Mouse (Mus musculus): ENCODE results near the gene Lmf1. TPM values are rescaled to one million over a fixed set of nuclear protein-coding genes. Genes with fewer than 3 reads are reported as not detected.

Lmf1 gene
- polyA plus RNA-seq, 1 experiment from 2014 or later, result 16.1 TPM

GRCm38 (mm10) chr17:25696263-25696662 lies 117.4 kb downstream of the Lmf1 start:
- DNase-seq (ENCODE audit: low spot score), result no peak

- peak; percentile 77 for DNase-seq (ENCODE audit: low spot score)
Measured at GRCm38 (mm10) chr17:25698446-25698845, 119.6 kb downstream of the Lmf1 start.

GRCm38 (mm10) chr17:25700863-25701496 lies 122.1 kb downstream of the Lmf1 start:
- DNase-seq (ENCODE audit: low spot score), result peak; percentile 12

GRCm38 (mm10) chr17:25709994-25710393 lies 131.1 kb downstream of the Lmf1 start:
- DNase-seq (ENCODE audit: low spot score), result no peak

- no peak for DNase-seq (ENCODE audit: low spot score)
Measured at GRCm38 (mm10) chr17:25711136-25711535, 132.3 kb downstream of the Lmf1 start.

Other genes with a start within 250 kb of the Lmf1 start
- 0.30 and 0.40 TPM in 2 replicates for gene Tpsab1, start 233.5 kb upstream of the Lmf1 start, polyA plus RNA-seq (2015; fragmentation: Nextera tagmentation; extraction: Ambion mirVana)
- 8.0 and 9.1 TPM in 2 replicates for gene Tpsb2, start 212.8 kb upstream of the Lmf1 start, polyA plus RNA-seq (2015; fragmentation: Nextera tagmentation; extraction: Ambion mirVana)
- 0.36 and 0.52 TPM in 2 replicates for gene Tpsg1, start 209.8 kb upstream of the Lmf1 start, polyA plus RNA-seq (2015; fragmentation: Nextera tagmentation; extraction: Ambion mirVana)
- gene Cacna1h, start 145.3 kb upstream of the Lmf1 start, polyA plus RNA-seq (2015; fragmentation: Nextera tagmentation; extraction: Ambion mirVana), result 0.17 and 0.18 TPM in 2 replicates
- gene Tekt4, start 124.5 kb upstream of the Lmf1 start, polyA plus RNA-seq (2015; fragmentation: Nextera tagmentation; extraction: Ambion mirVana), result 0.20 and 0.53 TPM in 2 replicates
- gene Sstr5, start 81.8 kb upstream of the Lmf1 start, polyA plus RNA-seq (2015; fragmentation: Nextera tagmentation; extraction: Ambion mirVana), result 0.05 and 0.07 TPM in 2 replicates
- gene Sox8, start 8.4 kb upstream of the Lmf1 start, polyA plus RNA-seq (2015; fragmentation: Nextera tagmentation; extraction: Ambion mirVana), result 0.23 and 0.26 TPM in 2 replicates
- gene Gng13, start 138.1 kb downstream of the Lmf1 start, polyA plus RNA-seq (2015; fragmentation: Nextera tagmentation; extraction: Ambion mirVana), result 4.6 and 5.5 TPM in 2 replicates
- 21.1 and 23.5 TPM in 2 replicates for gene Chtf18, start 148.3 kb downstream of the Lmf1 start, polyA plus RNA-seq (2015; fragmentation: Nextera tagmentation; extraction: Ambion mirVana)
- 16.9 and 18.7 TPM in 2 replicates for gene Rpusd1, start 148.6 kb downstream of the Lmf1 start, polyA plus RNA-seq (2015; fragmentation: Nextera tagmentation; extraction: Ambion mirVana)
- gene Mslnl, start 157.0 kb downstream of the Lmf1 start, polyA plus RNA-seq (2015; fragmentation: Nextera tagmentation; extraction: Ambion mirVana), result 0.14 and 0.36 TPM in 2 replicates
- gene Msln, start 175.3 kb downstream of the Lmf1 start, polyA plus RNA-seq (2015; fragmentation: Nextera tagmentation; extraction: Ambion mirVana), result 12.0 and 13.7 TPM in 2 replicates
- gene Narfl, start 194.7 kb downstream of the Lmf1 start, polyA plus RNA-seq (2015; fragmentation: Nextera tagmentation; extraction: Ambion mirVana), result 29.0 and 30.9 TPM in 2 replicates
- gene Haghl, start 206.6 kb downstream of the Lmf1 start, polyA plus RNA-seq (2015; fragmentation: Nextera tagmentation; extraction: Ambion mirVana), result 55.2 and 60.5 TPM in 2 replicates
- 0.27 and 0.47 TPM in 2 replicates for gene Ccdc78, start 207.5 kb downstream of the Lmf1 start, polyA plus RNA-seq (2015; fragmentation: Nextera tagmentation; extraction: Ambion mirVana)
- 126 and 131 TPM in 2 replicates for gene Fam173a, start 213.8 kb downstream of the Lmf1 start, polyA plus RNA-seq (2015; fragmentation: Nextera tagmentation; extraction: Ambion mirVana)
- gene AC134908.4, start 216.6 kb downstream of the Lmf1 start, polyA plus RNA-seq (2015; fragmentation: Nextera tagmentation; extraction: Ambion mirVana), result not detected in 2 replicates
- 68.5 and 71.6 TPM in 2 replicates for gene Metrn, start 218.1 kb downstream of the Lmf1 start, polyA plus RNA-seq (2015; fragmentation: Nextera tagmentation; extraction: Ambion mirVana)
- gene Fbxl16, start 230.0 kb downstream of the Lmf1 start, polyA plus RNA-seq (2015; fragmentation: Nextera tagmentation; extraction: Ambion mirVana), result 0.12 TPM in 1 of 2 replicates, not detected in the other
- gene Wdr24, start 244.5 kb downstream of the Lmf1 start, polyA plus RNA-seq (2015; fragmentation: Nextera tagmentation; extraction: Ambion mirVana), result 25.8 and 27.3 TPM in 2 replicates
- 28.8 and 32.2 TPM in 2 replicates for gene Jmjd8, start 249.8 kb downstream of the Lmf1 start, polyA plus RNA-seq (2015; fragmentation: Nextera tagmentation; extraction: Ambion mirVana)